Mouse (Mus musculus) heart, postnatal 0 days (tissue): ENCODE measurements around the gene Gm42957. TPM values are rescaled to one million over a fixed set of nuclear protein-coding genes. Genes with fewer than 3 reads are reported as not detected.
A peak's percentile ranks its signal among the peaks of the same experiment; 100 is the strongest.

Experiments used
- ATAC-seq: fragments of 200-750 bp; cut with Nextera tagmentation; 2 replicates; pipeline ENCODE4 v1.8.0; 2017; ENCODE audit warnings: low read depth, moderate number of reproducible peaks, moderate library complexity; ENCODE audit not compliant: insufficient read depth
- DNase-seq: peaks from one replicate; pipeline ENCODE4 v3.0.0-alpha.2; 2016; ENCODE audit warnings: low spot score
- H3K27ac ChIP-seq: fragments of 300-500 bp; sonication (generic); 2 replicates; pipeline ENCODE4 v1.5.1; 2014; ENCODE audit warnings: low read depth, mild to moderate bottlenecking
- H3K27me3 ChIP-seq: fragments of 300-500 bp; sonication (generic); 2 replicates; pipeline ENCODE4 v1.6.1; 2014; ENCODE audit warnings: low read length, mixed read lengths; ENCODE audit not compliant: control insufficient read depth, insufficient read depth
- H3K36me3 ChIP-seq: fragments of 300-500 bp; sonication (generic); replicated peaks from 2 replicates; pipeline ENCODE4 v1.6.1; 2014; ENCODE audit warnings: low read length, mixed read lengths; ENCODE audit not compliant: control insufficient read depth, insufficient read depth
- H3K4me1 ChIP-seq: fragments of 300-500 bp; sonication (generic); 2 replicates; pipeline ENCODE4 v1.6.1; 2014; ENCODE audit warnings: antibody characterized with exemption; ENCODE audit not compliant: control insufficient read depth, insufficient read depth
- H3K4me2 ChIP-seq: fragments of 300-500 bp; sonication (generic); 2 replicates; pipeline ENCODE4 v1.6.1; 2014; ENCODE audit warnings: low read depth, mild to moderate bottlenecking, low read length, moderate library complexity
- H3K4me3 ChIP-seq: fragments of 300-500 bp; sonication (generic); 2 replicates; pipeline ENCODE4 v1.5.1; 2014; ENCODE audit warnings: low read depth, low read length
- H3K9ac ChIP-seq: fragments of 300-500 bp; sonication (generic); replicated peaks from 2 replicates; pipeline ENCODE4 v1.6.1; 2014; ENCODE audit warnings: low read depth, low read length, mixed read lengths
- H3K9me3 ChIP-seq: fragments of 300-500 bp; sonication (generic); replicated peaks from 2 replicates; pipeline ENCODE4 v1.6.1; 2016; ENCODE audit warnings: low read length; ENCODE audit not compliant: control insufficient read depth
- CTCF ChIP-seq: IDR thresholded peaks from 2 replicates; pipeline ENCODE4 v1.5.1; 2016; ENCODE audit warnings: antibody characterized with exemption, control low read depth, low read depth
- EP300 ChIP-seq: IDR thresholded peaks from 2 replicates; pipeline ENCODE4 v1.6.1; 2016; ENCODE audit warnings: antibody characterized with exemption, low read depth
- WGBS: fragments of 180-500 bp; shearing (Covaris S2); extraction: QIAGEN DNeasy Blood & Tissue Kit; methylation state at CpG from one replicate; pipeline ENCODE4 v1.1.7; 2014; 5-methylcytosine and 5-hydroxymethylcytosine counted together
- polyA plus RNA-seq: library from polyadenylated mRNA; unstranded; fragments of >200 nt; fragmentation: Nextera tagmentation; extraction: Ambion mirVana; gene quantifications from 2 replicates; pipeline ENCODE4 v1.2.1, GENCODE M21; 2015
- total RNA-seq: library from RNA; depleted of rRNA; stranded (reverse); fragments of >200 nt; gene quantifications from 2 replicates; pipeline ENCODE4 v1.2.3, GENCODE M21; 2014; ENCODE audit warnings: low replicate concordance

The Gm42957 gene
- total and polyA plus RNA-seq, 2 experiments from 2014 or later: not detected

DNA sequence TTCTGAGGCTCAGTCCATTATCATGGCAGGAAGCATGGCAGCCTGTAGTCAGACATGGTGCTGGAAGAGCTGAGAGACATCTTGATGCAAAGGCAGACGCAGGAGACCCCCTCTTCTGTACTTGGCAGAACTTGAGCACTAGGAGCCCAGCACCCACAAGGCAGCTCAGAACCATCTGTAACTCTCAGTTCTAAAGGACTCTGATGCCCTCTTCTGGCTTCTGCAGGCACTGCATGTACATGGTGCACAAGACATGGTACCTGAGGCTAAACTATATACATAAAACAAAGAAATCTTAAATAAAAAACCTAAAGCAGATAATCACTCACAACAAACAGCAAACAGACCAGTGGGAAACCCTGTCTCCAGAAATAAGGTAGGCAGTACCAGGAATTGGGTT lies 3.9 kb downstream of the Gm42957 start:
- H3K36me3 ChIP-seq: peaks cover 25% of the 10 kb centered on the region
- DNase-seq: no peak
- H3K27ac ChIP-seq: no peak overlapping the region
- H3K4me1 ChIP-seq: peaks cover 10% of the 10 kb centered on the region; the same call in 1 of the 2 replicates
- H3K9me3 ChIP-seq: no peaks in the 10 kb centered on the region
- WGBS: 75% methylated on average over 1 of the region's 1 CpGs
- H3K9ac ChIP-seq: no peak overlapping the region
- H3K27me3 ChIP-seq: no peaks in the 10 kb centered on the region
- no peak overlapping the region for H3K4me2 ChIP-seq
- H3K4me3 ChIP-seq: no peak overlapping the region
- no peak for ATAC-seq
- TF ChIP-seq EP300: no peak
- peak; percentile 60 for TF ChIP-seq CTCF

DNA sequence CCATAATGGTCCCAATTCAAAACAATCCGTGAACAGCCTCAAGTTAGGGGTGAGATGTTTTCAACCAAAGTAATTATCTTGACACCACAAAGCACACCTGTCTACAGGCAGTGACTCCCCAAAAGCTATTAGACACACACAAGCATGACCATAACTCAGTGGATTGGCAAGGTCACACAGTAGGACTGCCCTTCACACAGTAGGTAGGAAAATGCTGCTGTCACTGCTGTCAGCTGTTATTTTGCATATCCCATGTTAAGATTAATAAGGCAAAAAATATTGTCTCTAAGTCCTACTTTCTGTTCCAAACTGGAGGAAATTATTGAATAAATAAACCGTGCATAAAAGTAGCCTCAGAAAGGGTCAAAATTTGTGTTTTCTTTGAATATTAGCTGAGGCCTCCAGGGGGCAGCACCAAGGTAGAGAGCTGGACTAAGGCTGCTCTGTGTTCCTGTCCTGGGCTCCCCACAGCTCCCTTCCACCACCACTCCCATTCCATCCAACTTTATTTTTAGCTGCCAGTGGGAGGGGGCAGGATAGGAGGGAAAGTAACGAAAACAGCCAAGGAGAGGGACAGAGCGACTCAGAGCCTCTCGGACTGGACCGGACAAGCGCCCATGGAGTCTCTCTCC lies 9.9 kb downstream of the Gm42957 start, which contains the start of gene Itga10:
Gene Itga10 (plus strand): TSS at position 567 of the 632 bp plus-strand sequence.
- DNase-seq (peak; percentile 45), ATAC-seq (peak; percentile 83)
- H3K9me3 ChIP-seq: no peaks in the 10 kb centered on the region
- no peak within 1 kb of the TSS for H3K27ac ChIP-seq
- no peaks in the 10 kb centered on the region for H3K4me1 ChIP-seq
- H3K9ac ChIP-seq: no peak within 1 kb of the TSS
- H3K27me3 ChIP-seq: no peaks in the 10 kb centered on the region
- H3K4me2 ChIP-seq: peak within 1 kb of the TSS; percentile 30; the same call in 1 of the 2 replicates
- 46% methylated on average over 7 of the region's 7 CpGs for WGBS
- no peak within 1 kb of the TSS for H3K4me3 ChIP-seq
- TF ChIP-seq CTCF (peak; percentile 53), EP300 (no peak)
- peaks cover 21% of the 10 kb centered on the region for H3K36me3 ChIP-seq

- WGBS: 83% methylated on average over 3 of the region's 3 CpGs
- peaks cover 17% of the 10 kb centered on the region for H3K36me3 ChIP-seq
- H3K4me3 ChIP-seq: no peak overlapping the region
- H3K9me3 ChIP-seq: no peaks in the 10 kb centered on the region
- H3K4me1 ChIP-seq: no peaks in the 10 kb centered on the region
- H3K9ac ChIP-seq: no peak overlapping the region
- H3K27ac ChIP-seq: no peak overlapping the region
- H3K27me3 ChIP-seq: no peaks in the 10 kb centered on the region
- no peak for ATAC-seq
- no peak for DNase-seq
- TF ChIP-seq CTCF: no peak
- TF ChIP-seq EP300: no peak
- no peak overlapping the region for H3K4me2 ChIP-seq
Observed at GRCm38 (mm10) chr3:96647365-96647764, 12.1 kb downstream of the Gm42957 start.

GRCm38 (mm10) chr3:96660901-96661300 lies 25.6 kb downstream of the Gm42957 start:
- Histone ChIP-seq H3K27me3 (no peaks in the 10 kb centered on the region), H3K27ac (no peak overlapping the region), H3K36me3 (no peaks in the 10 kb centered on the region), H3K9me3 (no peaks in the 10 kb centered on the region), H3K4me2 (no peak overlapping the region), H3K9ac (no peak overlapping the region), H3K4me3 (no peak overlapping the region), H3K4me1 (no peaks in the 10 kb centered on the region)
- ATAC-seq (no peak), DNase-seq (no peak)
- WGBS: 68% methylated on average over 2 of the region's 2 CpGs
- no peak for TF ChIP-seq EP300
- TF ChIP-seq CTCF: no peak

DNA sequence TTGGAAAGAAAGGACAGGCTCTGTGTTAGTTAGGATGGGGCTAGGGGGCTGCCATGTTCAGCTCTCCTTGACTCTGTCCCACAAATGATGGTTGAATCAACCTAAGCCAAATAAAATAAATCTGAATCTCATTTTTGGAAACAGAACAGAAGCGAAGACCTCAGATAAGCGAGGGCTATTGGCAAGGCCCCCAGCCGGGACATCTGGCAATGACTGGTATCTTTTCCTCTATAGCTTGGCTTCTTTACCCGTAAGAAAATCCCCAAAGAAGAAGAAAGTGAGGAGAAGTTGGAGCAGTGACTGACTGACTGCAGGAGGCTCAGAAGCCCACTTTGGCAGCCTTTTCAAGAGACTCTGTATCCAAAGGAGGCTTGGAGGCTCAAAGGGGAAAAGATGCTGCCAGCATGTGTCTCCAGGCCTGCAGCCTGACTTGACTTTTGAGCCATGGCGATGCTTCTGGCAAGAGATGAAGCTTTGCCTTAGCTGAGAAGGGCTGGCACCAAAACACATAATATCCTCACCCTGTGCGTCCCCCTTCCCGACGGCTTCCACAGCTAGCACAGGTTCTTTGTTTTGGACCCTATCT lies 27.6 kb downstream of the Gm42957 start:
- ATAC-seq (no peak), DNase-seq (no peak)
- H3K4me1 ChIP-seq: no peaks in the 10 kb centered on the region
- no peak for TF ChIP-seq EP300
- TF ChIP-seq CTCF: no peak
- H3K27me3 ChIP-seq: no peaks in the 10 kb centered on the region
- no peak overlapping the region for H3K4me3 ChIP-seq
- no peak overlapping the region for H3K27ac ChIP-seq
- H3K36me3 ChIP-seq: no peaks in the 10 kb centered on the region
- H3K9me3 ChIP-seq: no peaks in the 10 kb centered on the region
- H3K4me2 ChIP-seq: no peak overlapping the region
- no peak overlapping the region for H3K9ac ChIP-seq
- WGBS: 50% methylated on average over 8 of the region's 8 CpGs
